Mouse (Mus musculus) embryonic facial prominence, embryonic 15.5 days (tissue): ENCODE data around the gene Mrm3. TPM values are rescaled to one million over a fixed set of nuclear protein-coding genes. Genes with fewer than 3 reads are reported as not detected.

Experiments
- ATAC-seq: fragments of 200-750 bp; cut with Nextera tagmentation; 2 replicates; pipeline ENCODE4 v1.8.0; 2017; ENCODE audit warnings: low read depth, moderate TSS enrichment; ENCODE audit not compliant: insufficient number of reproducible peaks, low FRiP score, low TSS enrichment
- H3K27ac ChIP-seq: fragments of 300-500 bp; sonication (generic); replicated peaks from 2 replicates; pipeline ENCODE4 v1.5.1; 2015; ENCODE audit warnings: mild to moderate bottlenecking, inconsistent platforms
- H3K27me3 ChIP-seq: fragments of 300-500 bp; sonication (generic); 2 replicates; pipeline ENCODE4 v1.6.1; 2015; ENCODE audit warnings: inconsistent platforms
- H3K36me3 ChIP-seq: fragments of 300-500 bp; sonication (generic); 2 replicates; pipeline ENCODE4 v1.6.1; 2015; ENCODE audit warnings: mild to moderate bottlenecking, inconsistent platforms
- H3K4me1 ChIP-seq: fragments of 300-500 bp; sonication (generic); 2 replicates; pipeline ENCODE4 v1.6.1; 2015; ENCODE audit warnings: inconsistent platforms
- H3K4me2 ChIP-seq: fragments of 300-500 bp; sonication (generic); replicated peaks from 2 replicates; pipeline ENCODE4 v1.6.1; 2015; ENCODE audit warnings: mild to moderate bottlenecking, inconsistent platforms
- H3K4me3 ChIP-seq: fragments of 300-500 bp; sonication (generic); replicated peaks from 2 replicates; pipeline ENCODE4 v1.5.1; 2015; ENCODE audit warnings: mild to moderate bottlenecking, inconsistent platforms
- H3K9ac ChIP-seq: fragments of 300-500 bp; sonication (generic); 2 replicates; pipeline ENCODE4 v1.6.1; 2015; ENCODE audit warnings: inconsistent platforms
- H3K9me3 ChIP-seq: fragments of 300-500 bp; sonication (generic); replicated peaks from 2 replicates; pipeline ENCODE4 v1.6.1; 2016; ENCODE audit warnings: inconsistent platforms
- WGBS: fragments of 180-500 bp; shearing (Covaris S2); methylation state at CpG from one replicate; pipeline ENCODE4 v1.1.7; 2015; 5-methylcytosine and 5-hydroxymethylcytosine counted together
- polyA plus RNA-seq: library from polyadenylated mRNA; unstranded; fragments of >200 nt; fragmentation: Nextera tagmentation; extraction: Ambion mirVana; gene quantifications from 2 replicates; pipeline ENCODE4 v1.2.1, GENCODE M21; 2015

Gene Mrm3
- polyA plus RNA-seq, 1 experiment from 2014 or later, result 23.8 TPM

DNA sequence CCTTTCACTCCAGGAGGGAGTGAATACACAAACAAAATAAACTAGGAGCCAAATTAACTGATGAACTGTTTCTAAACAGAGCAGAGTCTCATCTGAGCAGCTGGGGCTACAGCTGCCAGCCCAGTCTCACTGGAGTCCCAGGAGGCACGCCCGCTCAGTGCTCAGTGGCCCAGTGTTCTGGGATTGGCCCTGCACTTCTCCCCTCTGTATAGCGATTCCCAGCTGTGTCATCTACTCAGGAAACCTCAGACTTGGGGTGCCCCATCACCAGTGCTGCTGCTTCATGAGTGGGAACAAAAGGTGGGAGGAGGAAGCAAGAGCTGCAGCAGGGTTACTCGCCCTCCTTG lies 10.4 kb downstream of the Mrm3 start:
- Histone ChIP-seq H3K9me3 (no peaks in the 10 kb centered on the region), H3K9ac (peak overlapping the region; percentile 12; the same call in 1 of the 2 replicates), H3K4me1 (peaks cover 50% of the 10 kb centered on the region), H3K4me2 (no peak overlapping the region), H3K36me3 (peaks cover 42% of the 10 kb centered on the region), H3K4me3 (no peak overlapping the region), H3K27me3 (no peaks in the 10 kb centered on the region), H3K27ac (peak overlapping the region; percentile 72)
- WGBS, result 72% methylated on average over 4 of the region's 4 CpGs
- ATAC-seq, result 0 out of 2 replicates have a peak, but pooled peaks have one; percentile 44

DNA sequence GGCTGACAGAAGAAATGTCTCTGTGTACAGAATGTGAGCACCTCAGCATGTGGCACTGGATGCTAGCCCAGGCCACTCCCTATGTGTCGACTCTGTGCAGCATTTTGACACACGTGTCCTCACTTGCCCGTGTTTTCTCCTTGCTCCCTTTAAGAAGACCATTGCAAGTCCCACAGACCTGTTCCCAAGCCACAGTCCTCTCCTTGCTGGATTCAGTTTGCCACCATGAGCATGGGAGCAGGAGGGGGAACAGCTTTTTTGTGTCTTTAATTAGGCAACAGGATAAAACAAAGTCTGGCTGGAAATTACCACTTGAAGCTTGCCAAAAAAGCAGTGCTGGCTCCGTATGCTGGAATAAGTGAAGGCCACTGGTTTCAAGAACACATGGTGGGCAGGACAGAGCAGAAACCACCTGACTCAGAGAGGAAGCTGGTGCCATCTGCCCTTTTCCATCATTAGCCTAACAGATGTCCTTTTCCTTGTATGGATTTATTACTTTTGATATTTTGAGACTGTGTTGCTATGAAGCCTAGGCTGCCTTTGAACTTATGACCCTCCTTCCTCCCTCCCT lies 12.0 kb downstream of the Mrm3 start:
- Histone ChIP-seq H3K4me1 (peaks cover 52% of the 10 kb centered on the region), H3K27ac (peak overlapping the region; percentile 44), H3K4me3 (no peak overlapping the region), H3K36me3 (peaks cover 41% of the 10 kb centered on the region), H3K27me3 (no peaks in the 10 kb centered on the region), H3K9me3 (no peaks in the 10 kb centered on the region), H3K9ac (no peak overlapping the region), H3K4me2 (no peak overlapping the region)
- 47% methylated on average over 4 of the region's 4 CpGs for WGBS
- no peak for ATAC-seq

DNA sequence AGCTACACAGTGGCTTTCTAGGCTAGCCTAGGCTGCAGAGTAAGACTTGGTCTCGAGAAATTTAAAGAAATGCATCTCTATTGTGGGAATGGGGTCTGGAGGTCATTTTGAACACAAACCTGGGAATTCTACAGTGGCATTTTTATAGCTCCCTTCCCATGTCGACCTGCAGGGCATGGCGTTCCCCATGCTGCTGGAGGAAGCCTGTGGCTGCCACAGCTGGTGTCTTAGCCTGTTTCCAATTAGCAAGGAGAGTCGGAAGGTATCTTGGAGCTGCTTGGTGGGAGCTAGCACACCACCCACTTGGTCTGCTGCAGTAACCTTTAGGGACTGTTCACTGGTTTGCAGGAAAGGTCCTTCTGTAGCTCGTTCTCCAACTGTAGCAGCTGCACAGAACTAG lies 12.6 kb downstream of the Mrm3 start:
- no peak for ATAC-seq
- WGBS, result 21% methylated on average over 5 of the region's 5 CpGs

DNA sequence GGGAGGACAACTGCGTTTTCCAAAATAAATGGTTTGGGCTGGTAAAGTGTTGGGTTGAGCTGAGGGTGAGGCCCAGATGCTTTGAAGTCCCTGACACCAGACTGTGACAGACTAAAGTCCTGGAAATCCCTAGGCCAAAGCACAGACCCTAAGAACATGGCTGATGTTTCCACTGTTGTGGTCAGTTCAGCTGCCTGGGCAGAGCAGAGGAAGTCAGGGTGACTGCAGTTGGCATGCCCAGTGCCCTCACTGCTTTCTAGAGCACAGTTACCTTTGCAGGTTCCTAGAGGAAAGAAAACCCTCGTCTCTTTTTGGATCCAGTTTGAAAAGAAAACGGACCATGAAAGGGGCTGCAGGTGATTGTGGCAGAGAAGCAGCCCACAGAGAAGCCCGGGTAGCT lies 13.9 kb downstream of the Mrm3 start:
- Histone ChIP-seq H3K9me3 (no peaks in the 10 kb centered on the region), H3K4me2 (no peak overlapping the region), H3K27me3 (no peaks in the 10 kb centered on the region), H3K9ac (no peak overlapping the region), H3K27ac (no peak overlapping the region), H3K4me1 (peaks cover 51% of the 10 kb centered on the region), H3K4me3 (no peak overlapping the region), H3K36me3 (peaks cover 46% of the 10 kb centered on the region)
- ATAC-seq, result no peak
- 74% methylated on average over 4 of the region's 4 CpGs for WGBS

More for the DNA sequence above, 12.6 kb downstream of the Mrm3 start:
- Histone ChIP-seq H3K27ac (peak overlapping the region; percentile 44), H3K36me3 (peaks cover 41% of the 10 kb centered on the region), H3K4me3 (no peak overlapping the region), H3K4me1 (peaks cover 55% of the 10 kb centered on the region), H3K9me3 (no peaks in the 10 kb centered on the region), H3K27me3 (no peaks in the 10 kb centered on the region), H3K9ac (no peak overlapping the region), H3K4me2 (no peak overlapping the region)

DNA sequence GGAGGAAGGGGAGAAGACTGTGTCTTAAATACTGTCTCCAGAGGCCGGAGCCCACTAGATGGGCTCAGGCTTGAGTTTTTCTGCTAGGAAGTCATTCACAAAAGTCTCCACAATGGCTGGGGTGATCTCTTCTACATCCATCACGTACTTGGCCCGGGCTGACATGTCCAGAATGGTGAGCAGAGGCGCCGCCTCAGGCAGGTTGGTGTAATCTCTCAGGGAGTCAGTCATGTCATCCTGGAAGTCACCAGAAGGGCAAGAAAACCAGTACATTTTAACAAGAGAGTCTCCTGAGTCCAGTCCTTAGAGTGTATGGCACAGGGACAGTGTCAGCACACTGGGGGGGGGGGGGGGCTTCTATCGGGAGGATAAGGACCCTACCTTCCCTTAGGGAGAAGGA lies 15.0 kb downstream of the Mrm3 start:
- Histone ChIP-seq H3K4me2 (no peak overlapping the region), H3K36me3 (peaks cover 47% of the 10 kb centered on the region), H3K9ac (no peak overlapping the region), H3K4me3 (no peak overlapping the region), H3K27ac (no peak overlapping the region), H3K27me3 (no peaks in the 10 kb centered on the region), H3K9me3 (no peaks in the 10 kb centered on the region), H3K4me1 (peaks cover 54% of the 10 kb centered on the region)
- 81% methylated on average over 6 of the region's 6 CpGs for WGBS
- ATAC-seq, result no peak

DNA sequence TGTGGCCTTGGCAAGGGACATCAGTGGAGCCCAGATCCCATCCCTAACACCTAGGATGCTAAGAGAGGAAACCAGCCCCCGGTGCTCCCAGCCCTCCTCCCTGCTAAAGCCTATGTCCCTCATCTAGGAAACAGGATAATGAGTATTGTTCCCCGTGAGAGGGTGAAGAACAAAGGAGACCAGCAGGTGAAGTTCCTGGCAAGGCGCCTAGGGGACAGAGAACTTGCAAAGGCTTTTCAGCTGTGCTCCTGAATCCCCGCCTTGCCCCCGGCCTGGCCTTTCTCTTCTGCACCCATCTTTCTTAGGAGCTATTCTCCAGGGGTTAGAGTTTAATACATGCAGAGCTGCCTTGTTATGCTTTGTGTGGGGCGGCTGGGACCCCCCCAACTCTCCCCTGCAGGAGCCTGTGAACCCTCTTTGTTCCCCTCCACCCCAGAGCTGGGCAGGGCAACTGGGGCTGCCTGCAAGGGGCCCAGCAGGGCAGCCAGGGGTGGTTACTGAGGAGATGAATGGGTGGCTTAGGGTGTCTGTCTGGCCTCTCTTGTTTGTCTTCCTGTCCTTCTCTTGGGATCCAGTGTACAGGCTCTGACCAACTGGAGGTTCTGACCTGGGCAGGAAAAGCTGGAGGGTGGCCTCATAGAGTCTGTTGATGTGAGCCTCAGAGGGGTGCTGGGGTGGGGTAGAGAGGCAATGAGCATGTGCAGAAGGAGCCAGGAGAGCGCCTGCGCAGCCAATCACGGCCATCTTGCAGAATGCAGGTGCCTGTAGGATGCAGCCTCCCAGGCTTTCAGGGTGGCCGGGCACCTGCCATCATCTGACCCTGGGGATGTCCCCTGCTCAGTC lies 16.9 kb downstream of the Mrm3 start:
- Histone ChIP-seq H3K4me3 (no peak overlapping the region), H3K27ac (no peak overlapping the region), H3K4me2 (no peak overlapping the region), H3K4me1 (peaks cover 44% of the 10 kb centered on the region), H3K9me3 (no peaks in the 10 kb centered on the region), H3K27me3 (no peaks in the 10 kb centered on the region), H3K36me3 (peaks cover 51% of the 10 kb centered on the region), H3K9ac (no peak overlapping the region)
- 71% methylated on average over 10 of the region's 10 CpGs for WGBS
- no peak for ATAC-seq

DNA sequence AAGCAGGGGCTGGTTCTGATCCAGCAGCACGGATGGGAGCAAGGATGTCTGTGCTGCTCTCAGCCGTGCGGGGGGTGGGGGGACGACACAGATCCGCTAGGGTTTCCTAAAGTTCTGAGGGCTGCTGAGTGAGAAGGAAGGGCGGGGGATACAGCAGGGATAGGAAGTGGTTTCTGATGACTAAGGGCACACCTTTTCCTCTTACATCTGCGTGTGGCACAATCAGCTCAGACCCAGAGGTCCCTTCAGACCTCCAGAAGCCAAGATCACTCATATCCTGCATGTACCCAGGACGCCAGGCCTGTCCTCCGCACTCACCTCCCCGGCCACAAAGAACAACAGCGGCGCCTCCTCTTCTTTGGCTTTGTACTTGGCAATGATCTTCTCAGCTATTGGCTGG lies 17.7 kb downstream of the Mrm3 start:
- H3K4me2 ChIP-seq, result no peak overlapping the region
- no peak overlapping the region for H3K9ac ChIP-seq
- no peak for ATAC-seq
- H3K9me3 ChIP-seq, result no peaks in the 10 kb centered on the region
- H3K4me3 ChIP-seq, result no peak overlapping the region
- no peaks in the 10 kb centered on the region for H3K27me3 ChIP-seq
- peaks cover 37% of the 10 kb centered on the region for H3K4me1 ChIP-seq
- H3K36me3 ChIP-seq, result peaks cover 51% of the 10 kb centered on the region
- no peak overlapping the region for H3K27ac ChIP-seq
- 76% methylated on average over 12 of the region's 12 CpGs for WGBS

DNA sequence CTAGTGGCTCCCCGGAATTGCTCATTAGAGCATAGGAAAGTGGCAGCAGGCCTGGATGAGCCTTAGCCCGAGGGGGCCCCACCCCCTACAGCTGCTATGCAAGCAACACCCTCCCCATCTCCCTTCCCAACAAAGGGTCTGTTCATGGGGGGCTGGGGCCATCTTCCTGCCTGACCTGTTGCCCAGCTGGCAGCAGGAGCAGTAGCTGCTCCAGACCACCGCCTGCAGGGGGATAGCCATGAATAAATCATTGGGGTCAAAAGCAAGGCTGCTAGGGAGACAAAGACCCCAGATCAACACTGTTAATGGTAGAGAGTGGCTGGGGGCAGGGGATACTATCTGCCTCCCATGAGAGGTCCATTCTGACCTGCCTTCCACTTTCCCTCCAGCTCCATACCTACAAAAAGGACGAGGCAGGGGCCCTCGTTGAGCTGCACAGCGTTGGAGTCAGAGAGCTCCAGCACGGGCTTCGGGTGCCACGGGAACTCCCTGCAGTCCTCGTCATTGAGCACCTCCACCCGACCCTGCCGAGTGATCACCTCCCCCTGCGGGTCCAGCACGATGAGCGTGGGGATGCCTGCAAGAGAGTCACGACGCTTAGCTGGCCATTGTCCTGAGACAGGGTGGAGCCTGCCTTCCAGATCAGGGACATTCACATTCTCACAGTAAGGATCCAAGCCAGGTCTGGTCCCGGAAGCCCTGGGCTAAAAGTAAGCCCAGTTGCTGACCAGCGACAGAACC lies 19.3 kb downstream of the Mrm3 start:
- H3K4me2 ChIP-seq, result no peak overlapping the region
- no peaks in the 10 kb centered on the region for H3K9me3 ChIP-seq
- no peaks in the 10 kb centered on the region for H3K27me3 ChIP-seq
- no peak overlapping the region for H3K4me3 ChIP-seq
- 0 out of 2 replicates have a peak, but pooled peaks have one; percentile 27 for ATAC-seq
- peaks cover 47% of the 10 kb centered on the region for H3K36me3 ChIP-seq
- no peak overlapping the region for H3K27ac ChIP-seq
- H3K4me1 ChIP-seq, result peaks cover 33% of the 10 kb centered on the region
- H3K9ac ChIP-seq, result no peak overlapping the region
- 18% methylated on average over 19 of the region's 19 CpGs for WGBS

DNA sequence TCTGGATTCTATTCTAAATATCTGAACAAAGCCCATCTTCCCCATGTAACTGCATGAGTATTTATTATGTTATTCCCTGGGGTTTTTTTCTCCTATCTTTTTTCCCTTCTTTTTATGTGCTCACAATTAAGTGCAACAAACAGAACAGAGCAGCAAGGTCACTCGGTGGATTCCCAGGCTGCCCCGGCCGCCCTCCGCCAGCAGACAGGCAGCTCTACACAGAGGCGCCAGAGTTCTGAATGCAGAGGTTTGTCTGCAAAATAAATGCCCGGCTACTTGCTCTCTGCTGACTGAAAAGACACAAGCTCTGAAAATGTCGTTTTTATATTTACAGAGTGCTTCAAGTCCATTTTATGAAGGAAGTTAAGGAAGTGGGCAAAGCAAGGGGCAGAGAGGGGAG lies 24.0 kb downstream of the Mrm3 start:
- Histone ChIP-seq H3K27ac (peak overlapping the region; percentile 56; the same call in 1 of the 2 replicates), H3K4me3 (no peak overlapping the region), H3K4me1 (peaks cover 26% of the 10 kb centered on the region), H3K27me3 (no peaks in the 10 kb centered on the region), H3K36me3 (peaks cover 28% of the 10 kb centered on the region), H3K9ac (no peak overlapping the region), H3K9me3 (no peaks in the 10 kb centered on the region), H3K4me2 (no peak overlapping the region)
- no peak for ATAC-seq
- WGBS, result 62% methylated on average over 7 of the region's 7 CpGs

DNA sequence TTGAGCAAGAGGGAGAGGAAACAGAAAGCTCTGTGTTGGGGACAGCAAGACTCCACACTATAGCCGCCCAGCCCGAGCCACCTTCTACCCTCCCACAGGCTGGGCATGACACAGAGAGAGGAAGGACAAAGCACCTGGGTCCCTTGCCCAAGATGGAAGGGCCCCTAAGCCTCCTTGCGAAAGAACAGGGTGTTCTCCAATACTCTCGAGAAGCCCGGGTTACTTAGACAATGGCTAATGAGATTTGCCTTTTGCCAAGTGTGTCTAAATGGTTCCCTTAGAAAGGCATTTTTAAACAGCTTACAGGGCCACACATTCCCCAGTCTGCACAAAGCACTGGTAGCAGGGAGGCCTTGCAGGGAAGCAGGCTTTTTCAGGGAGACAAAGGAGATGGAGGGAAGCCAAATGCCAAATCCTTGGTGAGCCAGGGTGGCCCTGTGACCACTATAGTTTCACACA lies 24.5 kb downstream of the Mrm3 start:
- Histone ChIP-seq H3K4me2 (no peak overlapping the region), H3K27ac (peak overlapping the region; percentile 56), H3K9ac (no peak overlapping the region), H3K36me3 (peaks cover 29% of the 10 kb centered on the region), H3K4me3 (no peak overlapping the region), H3K4me1 (peaks cover 22% of the 10 kb centered on the region), H3K9me3 (no peaks in the 10 kb centered on the region), H3K27me3 (no peaks in the 10 kb centered on the region)
- no peak for ATAC-seq
- WGBS, result 34% methylated on average over 5 of the region's 5 CpGs

DNA sequence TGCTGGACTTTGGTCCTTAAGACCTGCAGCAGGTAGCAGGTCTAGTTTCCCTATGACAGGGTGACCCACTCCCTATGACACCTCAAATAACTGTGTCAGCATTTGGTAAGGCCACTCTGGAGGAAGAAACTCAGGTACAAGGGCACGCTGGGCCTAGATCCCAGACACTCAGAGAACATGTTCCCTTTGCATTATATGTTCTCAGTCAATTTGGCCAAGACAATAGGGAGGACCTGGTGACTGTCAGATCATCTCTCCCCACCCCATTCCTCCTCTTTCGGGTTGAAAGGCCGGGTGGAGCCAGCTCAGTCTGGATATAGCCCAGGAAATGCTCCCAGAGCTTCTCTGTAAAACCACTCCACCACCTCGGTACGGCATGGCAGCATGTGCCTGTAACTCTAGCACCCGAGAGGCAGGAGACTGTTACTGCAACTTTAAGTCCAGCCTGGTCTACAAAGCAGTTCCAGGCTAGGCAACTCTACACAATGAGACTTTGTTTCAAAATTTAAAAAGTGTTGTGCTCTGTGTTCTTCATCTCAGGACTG lies 25.1 kb downstream of the Mrm3 start:
- 62% methylated on average over 6 of the region's 6 CpGs for WGBS
- Histone ChIP-seq H3K36me3 (peaks cover 30% of the 10 kb centered on the region), H3K4me1 (peaks cover 16% of the 10 kb centered on the region), H3K4me2 (no peak overlapping the region), H3K27me3 (no peaks in the 10 kb centered on the region), H3K27ac (peak overlapping the region; percentile 56), H3K9ac (no peak overlapping the region), H3K4me3 (no peak overlapping the region), H3K9me3 (no peaks in the 10 kb centered on the region)
- ATAC-seq, result no peak
